Mouse (Mus musculus): Measurements from ENCODE around the gene Aagab.

Aagab gene

GRCm38 (mm10) chr9:63647581-63648519, 45.4 kb downstream of the Aagab start:
- no peak for DNase-seq (ENCODE audit: low spot score in 2 of 2)

GRCm38 (mm10) chr9:63648520-63648918, 46.1 kb downstream of the Aagab start:
- no peak for DNase-seq (ENCODE audit: low spot score in 2 of 2)

- DNase-seq (ENCODE audit: low spot score in 2 of 2): no peak
Observed at GRCm38 (mm10) chr9:63649841-63650545, 47.5 kb downstream of the Aagab start.

GRCm38 (mm10) chr9:63650905-63651304, 48.4 kb downstream of the Aagab start:
- no peak for DNase-seq (ENCODE audit: low spot score in 2 of 2)

GRCm38 (mm10) chr9:63651594-63651993, 49.1 kb downstream of the Aagab start:
- no peak for DNase-seq (ENCODE audit: low spot score in 2 of 2)

- DNase-seq (ENCODE audit: low spot score in 2 of 2): no peak
Observed at GRCm38 (mm10) chr9:63653666-63654065, 51.2 kb downstream of the Aagab start.

GRCm38 (mm10) chr9:63654575-63654974, 52.1 kb downstream of the Aagab start:
- no peak for DNase-seq (ENCODE audit: low spot score in 2 of 2)

GRCm38 (mm10) chr9:63655092-63655491, 52.6 kb downstream of the Aagab start:
- no peak for DNase-seq (ENCODE audit: low spot score in 2 of 2)

GRCm38 (mm10) chr9:63657167-63657566, 54.7 kb downstream of the Aagab start:
- DNase-seq (ENCODE audit: low spot score in 2 of 2): no peak

GRCm38 (mm10) chr9:63658436-63658835, 56.0 kb downstream of the Aagab start:
- DNase-seq (ENCODE audit: low spot score in 2 of 2): no peak

GRCm38 (mm10) chr9:63658970-63659371, 56.5 kb downstream of the Aagab start:
- no peak for DNase-seq (ENCODE audit: low spot score in 2 of 2)

GRCm38 (mm10) chr9:63660061-63660460, 57.6 kb downstream of the Aagab start:
- no peak for DNase-seq (ENCODE audit: low spot score in 2 of 2)

GRCm38 (mm10) chr9:63660691-63661090, 58.2 kb downstream of the Aagab start:
- no peak for DNase-seq (ENCODE audit: low spot score in 2 of 2)

- DNase-seq (ENCODE audit: low spot score in 2 of 2): no peak
Observed at GRCm38 (mm10) chr9:63662759-63663158, 60.3 kb downstream of the Aagab start.

GRCm38 (mm10) chr9:63663222-63663621, 60.8 kb downstream of the Aagab start:
- DNase-seq (ENCODE audit: low spot score in 2 of 2): no peak

- no peak for DNase-seq (ENCODE audit: low spot score in 2 of 2)
Observed at GRCm38 (mm10) chr9:63664300-63664745, 61.9 kb downstream of the Aagab start.

- no peak for DNase-seq (ENCODE audit: low spot score in 2 of 2)
Observed at GRCm38 (mm10) chr9:63664792-63665646, 62.6 kb downstream of the Aagab start.

GRCm38 (mm10) chr9:63666612-63667372, 64.3 kb downstream of the Aagab start:
- DNase-seq (ENCODE audit: low spot score in 2 of 2): no peak

- no peak for DNase-seq (ENCODE audit: low spot score in 2 of 2)
Observed at GRCm38 (mm10) chr9:63667373-63667724, 64.9 kb downstream of the Aagab start.

- DNase-seq (ENCODE audit: low spot score in 2 of 2): no peak
Observed at GRCm38 (mm10) chr9:63668621-63669020, 66.2 kb downstream of the Aagab start.

- no peak for DNase-seq (ENCODE audit: low spot score in 2 of 2)
Observed at GRCm38 (mm10) chr9:63669816-63670215, 67.4 kb downstream of the Aagab start.

All from frontal cortex, postnatal 10 days (tissue).